Mouse (Mus musculus): ENCODE measurements around the gene Olfr198. TPM values are rescaled to one million over a fixed set of nuclear protein-coding genes. Genes with fewer than 3 reads are reported as not detected.
"Not testable (repeated sequence)": the region's sequence is repeated elsewhere in the genome, so short reads cannot be mapped to it uniquely, and the experiment has no call there.

Gene Olfr198
- not detected in 2 replicates for polyA plus RNA-seq (2014; fragmentation: Nextera tagmentation; extraction: Ambion mirVana)

- not testable (repeated sequence) for H3K9me3 ChIP-seq (replicated peaks; ENCODE audit: control insufficient read depth, low read length); H3K4me3 ChIP-seq (ENCODE audit: low read depth, low read length); H3K4me2 ChIP-seq; H3K36me3 ChIP-seq (ENCODE audit: control insufficient read depth, insufficient read depth, low read length); H3K27ac ChIP-seq (ENCODE audit: low read depth, low read length); ATAC-seq (replicated peaks; ENCODE audit: insufficient number of reproducible peaks, low FRiP score, low TSS enrichment); H3K4me1 ChIP-seq (ENCODE audit: control insufficient read depth, insufficient read depth, low read length); H3K27me3 ChIP-seq (ENCODE audit: control insufficient read depth, insufficient read depth, low read length); H3K9ac ChIP-seq (ENCODE audit: low read depth, low read length)
- 48% methylated on average over 1 of the region's 1 CpGs for WGBS (ENCODE audit: insufficient replicate concordance)
These were observed at the start of gene Olfr198 for GRCm38 (mm10) chr16:59203433-59203832. Gene Olfr198, minus strand, starts transcription at chr16:59203533.

- H3K4me1 ChIP-seq (ENCODE audit: control insufficient read depth, insufficient read depth, low read length), result no peaks in the 10 kb centered on the region
- no peak overlapping the region for H3K4me2 ChIP-seq
- H3K9me3 ChIP-seq (replicated peaks; ENCODE audit: control insufficient read depth, low read length), result no peaks in the 10 kb centered on the region
- H3K27ac ChIP-seq (ENCODE audit: low read depth, low read length), result no peak overlapping the region
- no peak overlapping the region for H3K9ac ChIP-seq (ENCODE audit: low read depth, low read length)
- WGBS (ENCODE audit: insufficient replicate concordance), result 83% methylated on average over 17 of the region's 17 CpGs
- H3K36me3 ChIP-seq (ENCODE audit: control insufficient read depth, insufficient read depth, low read length), result no peaks in the 10 kb centered on the region
- no peak overlapping the region for H3K4me3 ChIP-seq (ENCODE audit: low read depth, low read length)
- no peak for ATAC-seq (replicated peaks; ENCODE audit: insufficient number of reproducible peaks, low FRiP score, low TSS enrichment)
- no peaks in the 10 kb centered on the region for H3K27me3 ChIP-seq (ENCODE audit: control insufficient read depth, insufficient read depth, low read length)
These were observed 46.4 kb upstream of the Olfr198 start for GRCm38 (mm10) chr16:59249684-59250083.

DNA sequence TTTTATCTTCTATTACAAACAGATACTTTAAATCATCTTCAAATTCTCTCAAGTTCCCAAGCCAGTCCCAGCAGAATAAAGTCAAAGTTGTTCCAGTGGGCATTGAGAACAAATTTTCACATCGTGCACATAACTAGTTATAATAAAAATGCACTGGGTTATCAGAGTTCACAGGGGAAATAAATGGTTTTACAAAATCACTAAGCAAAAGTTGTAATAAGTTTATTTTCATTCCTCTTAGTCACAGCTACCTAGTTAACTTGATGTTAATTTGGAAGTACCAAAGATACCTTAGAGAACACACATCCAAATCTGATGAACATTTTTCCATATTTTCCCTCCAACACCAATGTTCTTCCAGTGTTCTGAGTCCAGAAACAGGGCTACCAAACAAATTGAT, 16.3 kb upstream of the Olfr198 start, which contains the start of gene Olfr199:
Olfr199 (minus strand) TSS at position 101 of the 400 bp plus-strand sequence.
- not testable (repeated sequence) for H3K4me1 ChIP-seq (ENCODE audit: control insufficient read depth, insufficient read depth, low read length); H3K4me3 ChIP-seq (ENCODE audit: low read depth, low read length); H3K27ac ChIP-seq (ENCODE audit: low read depth, low read length); H3K4me2 ChIP-seq; H3K27me3 ChIP-seq (ENCODE audit: control insufficient read depth, insufficient read depth, low read length); H3K36me3 ChIP-seq (ENCODE audit: control insufficient read depth, insufficient read depth, low read length); ATAC-seq (replicated peaks; ENCODE audit: insufficient number of reproducible peaks, low FRiP score, low TSS enrichment); H3K9ac ChIP-seq (ENCODE audit: low read depth, low read length); H3K9me3 ChIP-seq (replicated peaks; ENCODE audit: control insufficient read depth, low read length)
- 76% methylated on average over 1 of the region's 1 CpGs for WGBS (ENCODE audit: insufficient replicate concordance)

- H3K9ac ChIP-seq (ENCODE audit: low read depth, low read length); H3K4me2 ChIP-seq; H3K4me1 ChIP-seq (ENCODE audit: control insufficient read depth, insufficient read depth, low read length); H3K27me3 ChIP-seq (ENCODE audit: control insufficient read depth, insufficient read depth, low read length); H3K4me3 ChIP-seq (ENCODE audit: low read depth, low read length); H3K9me3 ChIP-seq (replicated peaks; ENCODE audit: control insufficient read depth, low read length); H3K27ac ChIP-seq (ENCODE audit: low read depth, low read length); H3K36me3 ChIP-seq (ENCODE audit: control insufficient read depth, insufficient read depth, low read length); ATAC-seq (replicated peaks; ENCODE audit: insufficient number of reproducible peaks, low FRiP score, low TSS enrichment): not testable (repeated sequence)
- 67% methylated on average over 3 of the region's 3 CpGs for WGBS (ENCODE audit: insufficient replicate concordance)
These were observed 14.5 kb upstream of the Olfr198 start for GRCm38 (mm10) chr16:59217861-59218260.

DNA sequence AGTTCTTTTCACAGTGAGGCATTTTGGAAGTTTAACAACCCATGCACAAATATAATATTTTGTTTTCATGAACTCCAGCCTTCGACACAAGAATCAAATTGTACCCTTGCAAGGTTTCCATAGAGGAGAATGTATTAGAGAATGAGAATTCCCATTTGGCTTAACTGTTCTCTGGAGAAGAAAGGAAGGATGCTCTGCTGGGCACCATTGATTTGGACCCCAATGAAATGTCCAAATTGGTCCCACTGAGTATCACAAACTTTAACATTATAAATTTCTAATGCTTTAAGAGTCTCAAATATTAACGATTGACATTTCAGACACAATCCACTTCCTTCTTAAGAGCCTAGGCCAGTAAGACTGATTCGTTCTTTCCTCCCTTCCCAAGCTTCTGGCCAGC, 33.0 kb downstream of the Olfr198 start, which contains the start of gene Olfr196:
Olfr196 (minus strand) TSS at position 101 of the 400 bp plus-strand sequence.
- ATAC-seq (replicated peaks; ENCODE audit: insufficient number of reproducible peaks, low FRiP score, low TSS enrichment), result no peak
- H3K27ac ChIP-seq (ENCODE audit: low read depth, low read length), result no peak within 1 kb of the TSS
- H3K4me2 ChIP-seq, result no peak within 1 kb of the TSS
- H3K4me3 ChIP-seq (ENCODE audit: low read depth, low read length), result no peak within 1 kb of the TSS
- no peaks in the 10 kb centered on the region for H3K27me3 ChIP-seq (ENCODE audit: control insufficient read depth, insufficient read depth, low read length)
- H3K36me3 ChIP-seq (ENCODE audit: control insufficient read depth, insufficient read depth, low read length), result no peaks in the 10 kb centered on the region
- no peaks in the 10 kb centered on the region for H3K4me1 ChIP-seq (ENCODE audit: control insufficient read depth, insufficient read depth, low read length)
- no peak within 1 kb of the TSS for H3K9ac ChIP-seq (ENCODE audit: low read depth, low read length)
- no peaks in the 10 kb centered on the region for H3K9me3 ChIP-seq (replicated peaks; ENCODE audit: control insufficient read depth, low read length)
- WGBS (ENCODE audit: insufficient replicate concordance), result 67% methylated on average over 3 of the region's 3 CpGs

DNA sequence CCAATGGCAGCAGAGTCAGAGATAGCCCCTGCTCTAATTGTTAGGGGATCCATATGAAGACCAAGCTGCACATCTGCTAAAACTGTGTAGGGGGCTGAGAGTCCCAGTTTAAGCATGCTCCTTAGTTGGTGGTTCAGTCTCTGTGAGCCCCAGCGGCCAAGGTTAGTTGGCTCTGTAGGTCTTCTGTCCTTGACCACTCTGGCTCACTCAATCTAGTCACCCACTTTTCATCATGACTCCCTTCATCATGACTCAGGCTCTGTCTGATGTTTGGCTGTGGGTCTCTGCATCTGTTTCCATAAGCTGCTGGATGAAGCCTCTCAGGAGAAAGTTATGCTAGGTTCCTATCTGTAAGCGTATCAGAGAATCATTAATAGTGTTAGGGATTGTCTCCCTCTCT, 51.3 kb downstream of the Olfr198 start:
- no peak overlapping the region for H3K27ac ChIP-seq (ENCODE audit: low read depth, low read length)
- no peak overlapping the region for H3K9ac ChIP-seq (ENCODE audit: low read depth, low read length)
- no peak overlapping the region for H3K4me2 ChIP-seq
- no peaks in the 10 kb centered on the region for H3K4me1 ChIP-seq (ENCODE audit: control insufficient read depth, insufficient read depth, low read length)
- WGBS (ENCODE audit: insufficient replicate concordance), result 91% methylated on average over 2 of the region's 2 CpGs
- ATAC-seq (replicated peaks; ENCODE audit: insufficient number of reproducible peaks, low FRiP score, low TSS enrichment), result no peak
- no peaks in the 10 kb centered on the region for H3K27me3 ChIP-seq (ENCODE audit: control insufficient read depth, insufficient read depth, low read length)
- no peaks in the 10 kb centered on the region for H3K9me3 ChIP-seq (replicated peaks; ENCODE audit: control insufficient read depth, low read length)
- H3K4me3 ChIP-seq (ENCODE audit: low read depth, low read length), result no peak overlapping the region
- no peaks in the 10 kb centered on the region for H3K36me3 ChIP-seq (ENCODE audit: control insufficient read depth, insufficient read depth, low read length)

Other genes starting within 250 kb of the Olfr198 start
- not detected in 2 replicates for gene Olfr183, start 208.2 kb downstream of the Olfr198 start, polyA plus RNA-seq (2014; fragmentation: Nextera tagmentation; extraction: Ambion mirVana)
- not detected in 2 replicates for gene Olfr186, start 173.2 kb downstream of the Olfr198 start, polyA plus RNA-seq (2014; fragmentation: Nextera tagmentation; extraction: Ambion mirVana)
- gene Olfr187, start 163.8 kb downstream of the Olfr198 start, polyA plus RNA-seq (2014; fragmentation: Nextera tagmentation; extraction: Ambion mirVana), result not detected in 2 replicates
- not detected in 2 replicates for gene Olfr190, start 125.5 kb downstream of the Olfr198 start, polyA plus RNA-seq (2014; fragmentation: Nextera tagmentation; extraction: Ambion mirVana)
- not detected in 2 replicates for gene Olfr191, start 113.7 kb downstream of the Olfr198 start, polyA plus RNA-seq (2014; fragmentation: Nextera tagmentation; extraction: Ambion mirVana)
- not detected in 2 replicates for gene Olfr193, start 91.7 kb downstream of the Olfr198 start, polyA plus RNA-seq (2014; fragmentation: Nextera tagmentation; extraction: Ambion mirVana)
- gene Olfr194, start 82.5 kb downstream of the Olfr198 start, polyA plus RNA-seq (2014; fragmentation: Nextera tagmentation; extraction: Ambion mirVana), result not detected in 2 replicates
- gene Olfr195, start 56.5 kb downstream of the Olfr198 start, polyA plus RNA-seq (2014; fragmentation: Nextera tagmentation; extraction: Ambion mirVana), result not detected in 2 replicates
- gene Olfr196, start 33.1 kb downstream of the Olfr198 start, polyA plus RNA-seq (2014; fragmentation: Nextera tagmentation; extraction: Ambion mirVana), result not detected in 2 replicates
- not detected in 2 replicates for gene Olfr199, start 16.2 kb upstream of the Olfr198 start, polyA plus RNA-seq (2014; fragmentation: Nextera tagmentation; extraction: Ambion mirVana)
- gene Olfr201, start 69.1 kb upstream of the Olfr198 start, polyA plus RNA-seq (2014; fragmentation: Nextera tagmentation; extraction: Ambion mirVana), result not detected in 2 replicates
- gene Olfr202, start 83.3 kb upstream of the Olfr198 start, polyA plus RNA-seq (2014; fragmentation: Nextera tagmentation; extraction: Ambion mirVana), result not detected in 2 replicates
- gene Olfr203, start 95.3 kb upstream of the Olfr198 start, polyA plus RNA-seq (2014; fragmentation: Nextera tagmentation; extraction: Ambion mirVana), result not detected in 2 replicates
- not detected in 2 replicates for gene Olfr204, start 114.7 kb upstream of the Olfr198 start, polyA plus RNA-seq (2014; fragmentation: Nextera tagmentation; extraction: Ambion mirVana)
- not detected in 2 replicates for gene Olfr205, start 127.6 kb upstream of the Olfr198 start, polyA plus RNA-seq (2014; fragmentation: Nextera tagmentation; extraction: Ambion mirVana)
- gene Olfr206, start 145.7 kb upstream of the Olfr198 start, polyA plus RNA-seq (2014; fragmentation: Nextera tagmentation; extraction: Ambion mirVana), result not detected in 2 replicates
- gene Olfr209, start 160.5 kb upstream of the Olfr198 start, polyA plus RNA-seq (2014; fragmentation: Nextera tagmentation; extraction: Ambion mirVana), result not detected in 2 replicates
- 0.08 TPM in 1 of 2 replicates, not detected in the other for gene Gabrr3, start 203.8 kb upstream of the Olfr198 start, polyA plus RNA-seq (2014; fragmentation: Nextera tagmentation; extraction: Ambion mirVana)